Comparison of ENCODE assay signal across 17 mouse cellular contexts in the genomic region with DNA sequence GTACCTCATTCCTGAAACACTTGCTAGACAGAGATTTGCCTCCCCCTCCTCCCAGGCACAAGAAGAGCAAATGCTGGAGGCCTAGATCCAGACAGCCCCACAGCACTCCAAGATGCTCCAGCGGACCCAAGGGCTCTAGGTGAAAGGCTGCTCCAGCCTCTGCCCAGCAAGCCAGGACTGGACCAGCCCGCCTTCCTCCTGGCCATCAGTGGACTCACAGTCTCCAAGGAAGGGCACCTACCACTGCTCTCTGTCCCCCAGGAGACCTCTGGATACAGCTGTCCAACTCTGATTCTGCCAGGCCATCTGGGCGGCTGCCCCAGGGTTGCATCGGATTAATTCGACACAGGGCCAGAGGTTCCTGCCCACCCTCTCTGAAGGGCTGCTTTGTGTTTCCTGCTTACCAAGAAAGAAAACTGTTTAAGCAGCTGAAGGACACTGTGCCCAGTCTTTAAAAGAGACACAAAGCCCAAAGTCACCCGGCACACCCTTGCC. TPM values are rescaled to one million over a fixed set of nuclear protein-coding genes. Genes with fewer than 3 reads are reported as not detected.
DNase-seq lines count a peak whose midpoint lies in the region; ATAC-seq and TF ChIP-seq lines count a peak whose summit lies in the region.
"Had no signal": no experiment of that assay in that cellular context is flagged by ENCODE, and none has a peak within 500 bp of the region (broad histone marks: within the 10 kb centered on the region; RNA-seq: fewer than 3 reads in every experiment).

No protein-coding gene starts in this region.

- no peak for TF ChIP-seq CTCF in kidney, postnatal 0 days (IDR thresholded peaks at IDR 0.05; ENCODE audit: low read depth)

- no peak overlapping the region for H3K4me2 ChIP-seq in heart, embryonic 11.5 days
- H3K4me2 ChIP-seq in kidney, postnatal 0 days (ENCODE audit: low read length) = no peak overlapping the region; the same call in 1 of the 2 replicates
- H3K4me2 ChIP-seq: limb, embryonic 13.5 days; liver, embryonic 13.5 days; lung, embryonic 14.5 days; neural tube, embryonic 15.5 days had no signal

- no peak overlapping the region for H3K9ac ChIP-seq in heart, embryonic 11.5 days (ENCODE audit: low read depth, low read length)
- no peak overlapping the region for H3K9ac ChIP-seq in kidney, postnatal 0 days (ENCODE audit: low read depth, low read length)
- H3K9ac ChIP-seq: limb, embryonic 13.5 days; liver, embryonic 13.5 days; lung, embryonic 14.5 days; neural tube, embryonic 15.5 days had no signal

- no peak for DNase-seq in heart, embryonic 10.5 days (ENCODE audit: low spot score)
- DNase-seq in kidney, postnatal 0 days (ENCODE audit: low spot score) = no peak
- no peak for DNase-seq in kidney, adult 9 months
- DNase-seq in MN1 (ENCODE audit: low spot score) = peak; percentile 16
- DNase-seq in embryonic facial prominence, embryonic 10.5 days (ENCODE audit: low spot score) = no peak
- no peak for DNase-seq in adrenal gland, adult 18-20 months (ENCODE audit: low spot score in 2 of 2)
- DNase-seq: adrenal gland, adult 8-10 months; cerebellum, postnatal 36 days; heart, postnatal 10 days; kidney, postnatal 4 days; liver, embryonic 13.5 days; lung, embryonic 14.5 days; lung, postnatal 36 days; thymus, postnatal 25 days had no signal

- no peaks in the 10 kb centered on the region for H3K9me3 ChIP-seq in heart, embryonic 10.5 days
- no peaks in the 10 kb centered on the region for H3K9me3 ChIP-seq in heart, embryonic 11.5 days (replicated peaks; ENCODE audit: control insufficient read depth, low read length)
- H3K9me3 ChIP-seq in kidney, postnatal 0 days (replicated peaks; ENCODE audit: low read length) = no peaks in the 10 kb centered on the region
- 0 out of 2 replicates have a peak, but pooled peaks cover 5% of the 10 kb centered on the region for H3K9me3 ChIP-seq in embryonic facial prominence, embryonic 10.5 days
- H3K9me3 ChIP-seq: limb, embryonic 13.5 days; liver, embryonic 13.5 days; neural tube, embryonic 15.5 days had no signal

- H3K27ac ChIP-seq in heart, embryonic 10.5 days = peak overlapping the region; percentile 73
- no peak overlapping the region for H3K27ac ChIP-seq in heart, embryonic 11.5 days (ENCODE audit: low read depth, low read length)
- peak overlapping the region; percentile 77 for H3K27ac ChIP-seq in kidney, postnatal 0 days
- H3K27ac ChIP-seq in embryonic facial prominence, embryonic 10.5 days (replicated peaks) = peak overlapping the region; percentile 4; the same call in 1 of the 2 replicates
- H3K27ac ChIP-seq: limb, embryonic 13.5 days; liver, embryonic 13.5 days; neural tube, embryonic 15.5 days had no signal

- no peak for ATAC-seq in heart, embryonic 11.5 days (replicated peaks; ENCODE audit: insufficient number of reproducible peaks, low FRiP score, low TSS enrichment)
- ATAC-seq in kidney, postnatal 0 days (replicated peaks; ENCODE audit: low FRiP score, low read depth) = peak; percentile 45

- H3K27me3 ChIP-seq in heart, embryonic 10.5 days (ENCODE audit: insufficient read depth, poor library complexity, severe bottlenecking) = no peaks in the 10 kb centered on the region
- no peaks in the 10 kb centered on the region for H3K27me3 ChIP-seq in heart, embryonic 11.5 days (ENCODE audit: control insufficient read depth, insufficient read depth, low read length)
- no peaks in the 10 kb centered on the region for H3K27me3 ChIP-seq in kidney, postnatal 0 days (ENCODE audit: insufficient read depth, low read length)
- no peaks in the 10 kb centered on the region for H3K27me3 ChIP-seq in embryonic facial prominence, embryonic 10.5 days (replicated peaks; ENCODE audit: low read depth, poor library complexity, severe bottlenecking)
- H3K27me3 ChIP-seq: limb, embryonic 13.5 days; liver, embryonic 13.5 days; neural tube, embryonic 15.5 days had no signal

- peaks cover 55% of the 10 kb centered on the region for H3K4me1 ChIP-seq in heart, embryonic 10.5 days
- H3K4me1 ChIP-seq in heart, embryonic 11.5 days (ENCODE audit: control insufficient read depth, insufficient read depth, low read length) = peaks cover 16% of the 10 kb centered on the region
- H3K4me1 ChIP-seq in kidney, postnatal 0 days (replicated peaks; ENCODE audit: insufficient read depth, low read length) = peaks cover 20% of the 10 kb centered on the region
- H3K4me1 ChIP-seq in embryonic facial prominence, embryonic 10.5 days = peaks cover 37% of the 10 kb centered on the region

- no peaks in the 10 kb centered on the region for H3K36me3 ChIP-seq in heart, embryonic 10.5 days
- H3K36me3 ChIP-seq in heart, embryonic 11.5 days (ENCODE audit: control insufficient read depth, insufficient read depth, low read length) = no peaks in the 10 kb centered on the region
- no peaks in the 10 kb centered on the region for H3K36me3 ChIP-seq in kidney, postnatal 0 days (ENCODE audit: insufficient read depth, low read length)
- no peaks in the 10 kb centered on the region for H3K36me3 ChIP-seq in embryonic facial prominence, embryonic 10.5 days (replicated peaks)
- H3K36me3 ChIP-seq: limb, embryonic 13.5 days; liver, embryonic 13.5 days; neural tube, embryonic 15.5 days had no signal

- H3K4me3 ChIP-seq in heart, embryonic 10.5 days = no peak overlapping the region
- H3K4me3 ChIP-seq in heart, embryonic 11.5 days (ENCODE audit: low read depth, low read length) = no peak overlapping the region
- H3K4me3 ChIP-seq in kidney, postnatal 0 days (replicated peaks; ENCODE audit: low read depth, low read length) = no peak overlapping the region
- H3K4me3 ChIP-seq in embryonic facial prominence, embryonic 10.5 days = no peak overlapping the region
- H3K4me3 ChIP-seq: limb, embryonic 13.5 days; liver, embryonic 13.5 days; neural tube, embryonic 15.5 days had no signal

- WGBS in heart, embryonic 10.5 days = 79% methylated on average over 6 of the region's 6 CpGs
- 67% methylated on average over 6 of the region's 6 CpGs for whole genome bisulfite sequencing in heart, embryonic 11.5 days (ENCODE audit: insufficient replicate concordance)
- whole genome bisulfite sequencing in kidney, postnatal 0 days = 63% methylated on average over 6 of the region's 6 CpGs
- 48% methylated on average over 6 of the region's 6 CpGs for WGBS in embryonic facial prominence, embryonic 10.5 days

RNA-seq across cellular contexts. Expression of a gene that starts 38.6 kb away (rescaled TPM):
- polyA plus RNA-seq in heart, embryonic 10.5 days (2016; fragmentation: Nextera tagmentation; extraction: Ambion mirVana) = 49.0 and 76.0 TPM in 2 replicates
- 25.7 and 29.1 TPM in 2 replicates for polyA plus RNA-seq in heart, embryonic 11.5 days (2014; fragmentation: Nextera tagmentation; extraction: Ambion mirVana)
- polyA plus RNA-seq in kidney, postnatal 0 days (2015; fragmentation: Nextera tagmentation; extraction: Ambion mirVana) = 11.8 and 12.1 TPM in 2 replicates
- polyA plus RNA-seq in embryonic facial prominence, embryonic 10.5 days (2016; fragmentation: Nextera tagmentation; extraction: Ambion mirVana) = 14.9 and 17.0 TPM in 2 replicates
- 10 to 100 TPM; 10.5 to 12.9 TPM for total RNA-seq in adrenal gland, adult 18-20 months (2021)
